Mouse (Mus musculus): ENCODE results near the gene Camk1d. TPM values are rescaled to one million over a fixed set of nuclear protein-coding genes. Genes with fewer than 3 reads are reported as not detected.
A peak's percentile ranks its signal among the peaks of the same experiment; 100 is the strongest.
"Not testable (repeated sequence)": the region's sequence is repeated elsewhere in the genome, so short reads cannot be mapped to it uniquely, and the experiment has no call there.

Camk1d gene
- polyA plus RNA-seq, 3 experiments from 2014 or later, result 8.0 to 13.0 (median 9.3) TPM

- no peak for ATAC-seq
Measured at GRCm38 (mm10) chr2:5561446-5561845, 152.9 kb downstream of the Camk1d start.

DNA sequence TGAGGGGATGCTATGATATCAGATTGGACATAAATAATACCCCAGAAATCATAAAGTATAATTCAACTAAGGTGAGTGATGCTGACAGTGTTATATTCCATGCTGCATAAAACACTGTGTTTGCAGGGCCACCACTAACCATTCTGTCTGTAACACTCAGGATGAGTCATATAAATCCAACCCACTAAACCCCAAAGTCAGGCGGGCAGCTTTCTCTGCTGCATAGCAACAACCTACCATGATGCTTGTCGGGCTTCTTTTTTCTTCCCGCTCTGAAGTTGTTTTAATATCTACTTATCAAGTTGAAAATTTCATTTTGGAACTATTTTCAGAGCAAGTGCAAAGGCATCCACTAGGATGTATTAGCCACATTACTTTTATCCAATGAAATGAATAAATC is 161.1 kb downstream of the Camk1d start:
- no peak for ATAC-seq

DNA sequence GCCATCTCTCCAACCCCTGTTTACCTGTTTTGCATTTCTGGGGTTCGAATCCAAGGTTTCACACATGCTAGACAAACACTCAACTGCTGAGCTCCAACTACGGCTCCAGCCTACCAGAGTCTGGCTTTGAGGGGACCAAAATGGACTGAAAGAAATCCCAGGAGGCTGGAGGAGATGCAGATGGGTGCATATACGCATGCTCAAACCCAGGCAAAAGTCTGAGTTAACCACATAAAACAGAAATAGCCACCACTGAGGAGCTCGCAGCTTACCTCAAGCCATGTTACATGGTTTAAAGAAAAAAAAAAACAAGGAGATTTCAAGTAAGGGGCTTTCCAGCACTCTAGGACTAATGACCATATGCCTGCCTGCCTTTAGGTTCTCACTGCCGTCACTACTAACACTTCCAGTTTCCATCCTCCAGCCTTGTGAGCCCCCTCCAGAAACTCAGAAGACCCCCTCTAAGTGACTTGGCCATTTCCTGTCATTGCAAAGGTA is 162.5 kb downstream of the Camk1d start:
- no peak for ATAC-seq

- no peak for ATAC-seq
Measured at GRCm38 (mm10) chr2:5549334-5549733, 165.0 kb downstream of the Camk1d start.

GRCm38 (mm10) chr2:5548872-5549271 is 165.4 kb downstream of the Camk1d start:
- no peak for ATAC-seq

DNA sequence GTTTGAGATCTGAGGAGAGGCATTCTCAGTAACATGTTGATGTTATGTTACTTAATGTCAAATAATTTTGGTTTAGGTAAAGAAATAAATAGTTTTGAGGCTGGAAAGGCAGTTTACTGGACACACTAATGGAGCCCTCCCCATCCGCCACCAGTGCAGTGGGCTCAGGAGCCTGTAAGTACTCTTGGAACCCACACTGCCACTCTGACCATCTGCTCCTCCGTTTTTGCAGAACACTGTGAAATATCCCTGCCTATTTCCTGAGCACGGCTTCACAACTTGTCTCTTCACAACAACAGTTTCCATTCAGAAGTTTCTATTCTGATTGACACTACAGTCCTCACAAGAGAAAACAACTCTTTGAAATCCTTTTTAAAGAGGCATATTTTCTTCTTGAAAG is 173.4 kb downstream of the Camk1d start:
- no peak for ATAC-seq

GRCm38 (mm10) chr2:5539894-5540293 is 174.4 kb downstream of the Camk1d start:
- not testable (repeated sequence) for ATAC-seq

DNA sequence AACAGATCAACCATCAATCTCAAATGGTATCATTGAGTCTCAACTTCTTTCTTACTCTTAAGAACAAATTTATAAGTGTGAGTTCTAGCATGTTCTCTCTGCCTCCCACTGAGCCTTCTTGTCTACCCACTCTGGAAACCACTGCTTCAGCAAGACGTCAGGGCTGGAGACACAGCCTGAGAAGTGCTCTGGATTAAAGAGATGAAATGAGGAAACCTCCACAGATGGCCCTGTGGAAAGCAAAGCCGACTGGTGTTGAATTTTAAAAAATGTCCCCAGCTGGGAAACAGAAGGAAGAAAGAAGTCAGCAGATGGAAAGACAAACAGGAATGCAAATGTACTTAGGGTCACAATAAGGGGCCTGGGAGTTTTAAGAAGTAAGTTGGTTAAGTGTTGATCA is 180.4 kb downstream of the Camk1d start:
- no peak for ATAC-seq

DNA sequence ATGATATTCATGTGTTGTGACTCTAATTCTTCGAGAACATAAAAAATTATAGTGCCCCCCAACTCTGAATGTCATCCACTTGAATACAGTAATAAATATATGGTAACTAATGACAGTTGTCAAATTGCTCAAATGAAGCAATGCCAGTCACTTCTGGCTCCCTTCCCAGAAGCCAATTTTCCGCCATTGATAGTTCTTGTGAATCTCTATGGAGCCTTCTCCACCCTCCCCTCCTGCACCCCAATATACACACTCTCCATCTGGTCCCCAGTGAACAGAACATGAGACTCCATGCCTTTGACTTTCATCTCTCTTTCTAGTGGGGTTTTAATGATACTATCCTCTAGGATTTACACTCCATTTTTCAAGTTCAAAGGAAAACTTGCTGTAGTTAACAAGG is 184.3 kb downstream of the Camk1d start:
- no peak for ATAC-seq

- ATAC-seq, result no peak
Measured at GRCm38 (mm10) chr2:5519221-5519669, 195.1 kb downstream of the Camk1d start.

DNA sequence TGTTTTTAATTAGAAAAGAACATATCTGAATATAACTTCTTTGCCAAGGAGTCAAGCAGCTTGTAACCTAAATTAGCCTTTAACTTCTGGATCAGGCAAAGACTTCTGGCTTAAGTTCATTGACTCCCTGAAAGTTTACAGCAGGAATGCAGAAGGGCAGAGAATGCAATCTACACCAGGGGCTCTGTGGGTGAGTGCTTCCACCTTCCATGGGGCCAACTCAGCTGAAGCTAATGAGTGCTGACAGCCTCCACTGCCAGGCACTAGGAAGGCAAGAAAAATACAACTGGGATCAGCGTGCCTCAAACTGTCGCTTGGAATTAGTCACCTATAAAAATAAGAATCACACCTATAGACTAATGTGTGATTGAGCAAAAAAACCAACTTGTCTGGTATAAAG is 199.2 kb downstream of the Camk1d start:
- ATAC-seq, result no peak

DNA sequence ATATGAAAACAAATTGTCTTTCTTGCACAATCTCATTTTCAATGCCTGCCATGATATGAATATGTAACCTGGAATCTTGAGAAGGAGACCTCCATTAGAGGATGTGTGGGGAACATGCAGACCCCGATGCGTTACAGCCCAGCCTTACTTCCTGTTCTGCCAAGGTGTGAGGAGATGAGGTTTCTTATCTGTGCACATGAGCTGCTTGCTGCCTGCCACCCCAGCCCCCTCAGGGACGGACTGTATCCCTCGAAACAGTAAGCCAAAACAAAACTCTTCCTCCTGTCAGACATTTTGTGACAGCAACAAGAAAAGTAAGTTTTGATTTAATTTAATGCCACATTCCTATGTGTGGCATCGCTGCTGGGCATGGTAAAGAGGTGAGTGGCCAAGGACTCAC is 200.2 kb downstream of the Camk1d start:
- no peak for ATAC-seq

- no peak for ATAC-seq
Measured at GRCm38 (mm10) chr2:5513621-5514020, 200.7 kb downstream of the Camk1d start.

DNA sequence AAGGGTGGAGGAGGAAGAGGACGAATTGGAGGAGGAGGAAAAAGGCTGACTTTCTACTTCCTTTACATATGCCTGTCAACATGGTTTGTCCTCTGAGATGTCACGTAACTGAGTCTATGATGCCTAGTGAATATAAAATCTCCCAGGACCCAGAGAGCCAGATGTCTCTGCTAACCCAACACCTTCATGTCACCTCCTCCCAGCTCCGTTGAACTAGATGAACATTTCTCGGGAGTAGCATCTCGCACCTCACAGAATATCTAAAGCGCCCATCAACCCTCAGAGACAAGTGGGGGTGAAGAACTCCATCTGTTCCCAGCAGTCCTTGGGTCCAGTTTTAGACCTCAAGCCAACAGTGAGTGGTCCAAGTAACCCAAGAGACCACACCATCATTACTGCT is 204.3 kb downstream of the Camk1d start:
- ATAC-seq, result no peak

- no peak for ATAC-seq
Measured at GRCm38 (mm10) chr2:5499620-5500019, 214.7 kb downstream of the Camk1d start.

DNA sequence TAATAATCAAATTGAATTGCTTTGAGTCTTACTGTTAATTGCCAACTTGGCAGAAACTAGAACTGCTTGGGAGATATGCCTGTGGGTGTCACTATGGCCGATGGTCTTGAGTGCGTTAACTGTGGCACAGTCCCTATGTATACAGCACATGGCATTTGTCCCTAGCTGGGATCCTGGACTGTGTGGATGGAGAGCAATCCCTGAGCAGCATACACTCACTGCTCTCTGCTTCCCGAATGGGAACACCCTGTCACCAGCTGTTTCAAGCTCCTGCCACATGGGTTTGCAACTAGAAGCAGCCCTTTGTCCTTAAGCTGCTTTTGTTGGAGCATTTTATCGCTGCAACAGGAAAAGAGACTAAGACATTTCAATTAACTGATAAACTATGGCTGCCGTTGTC is 224.4 kb downstream of the Camk1d start:
- no peak for ATAC-seq

- ATAC-seq, result no peak
Measured at GRCm38 (mm10) chr2:5487344-5487743, 227.0 kb downstream of the Camk1d start.

- ATAC-seq, result peak; percentile 73
Measured at GRCm38 (mm10) chr2:5486663-5487062, 227.7 kb downstream of the Camk1d start.

- no peak for ATAC-seq
Measured at GRCm38 (mm10) chr2:5485786-5486185, 228.5 kb downstream of the Camk1d start.

DNA sequence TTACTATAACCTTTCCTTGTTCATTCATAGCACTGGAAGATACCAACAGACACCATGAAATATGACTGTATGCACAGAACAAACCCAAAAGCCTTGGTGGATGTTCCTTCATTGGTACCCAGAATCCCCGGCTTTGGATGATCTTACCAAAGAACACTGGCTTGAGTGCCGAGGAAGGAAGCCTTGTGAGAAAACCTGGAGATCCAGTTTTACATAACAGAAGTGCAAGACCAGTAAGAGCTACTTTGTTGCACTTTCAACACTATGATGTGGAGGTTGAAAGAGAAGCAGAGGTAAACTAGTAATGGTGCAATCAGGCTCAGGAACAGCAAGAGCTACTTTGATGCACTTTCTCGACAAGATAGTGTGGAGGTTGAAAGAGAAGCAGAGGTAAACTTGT is 234.4 kb downstream of the Camk1d start:
- no peak for ATAC-seq

DNA sequence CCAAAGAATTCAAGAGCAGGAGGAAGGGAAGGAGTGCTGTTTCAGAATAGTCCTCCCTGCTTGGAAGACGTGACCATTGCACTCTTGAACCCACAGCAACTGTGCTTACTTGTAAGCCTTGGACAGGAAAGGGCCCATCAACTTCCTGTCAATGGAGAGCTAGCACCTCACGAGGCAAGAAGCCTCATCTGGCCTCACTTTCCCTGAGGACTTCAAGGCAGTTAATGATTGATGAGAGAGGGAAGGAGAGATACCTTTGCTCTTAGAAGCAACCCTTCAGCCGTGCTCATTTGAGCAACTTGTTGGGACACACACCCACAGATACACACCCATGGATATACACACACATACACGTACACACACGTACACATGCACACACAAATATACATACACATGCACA is 235.6 kb downstream of the Camk1d start:
- ATAC-seq, result no peak

DNA sequence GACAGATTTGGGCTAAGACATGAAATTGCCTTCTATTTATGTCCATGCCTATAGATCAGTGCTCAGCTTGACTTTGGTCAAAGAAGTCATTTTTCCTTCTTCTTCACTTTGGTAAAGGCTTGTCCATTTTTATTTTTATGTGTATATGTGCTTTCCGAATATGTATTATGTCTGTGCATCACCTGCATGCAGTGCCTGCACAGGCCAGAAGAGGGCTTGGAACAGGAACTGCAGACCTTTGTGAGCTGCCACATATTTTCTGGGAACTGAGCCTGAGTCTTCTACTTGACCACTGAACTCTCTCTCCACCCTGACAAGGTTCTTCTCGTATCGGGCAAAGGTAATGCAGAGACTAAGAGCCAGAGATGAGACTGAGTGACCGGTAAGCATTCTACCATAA is 236.1 kb downstream of the Camk1d start:
- ATAC-seq, result no peak

DNA sequence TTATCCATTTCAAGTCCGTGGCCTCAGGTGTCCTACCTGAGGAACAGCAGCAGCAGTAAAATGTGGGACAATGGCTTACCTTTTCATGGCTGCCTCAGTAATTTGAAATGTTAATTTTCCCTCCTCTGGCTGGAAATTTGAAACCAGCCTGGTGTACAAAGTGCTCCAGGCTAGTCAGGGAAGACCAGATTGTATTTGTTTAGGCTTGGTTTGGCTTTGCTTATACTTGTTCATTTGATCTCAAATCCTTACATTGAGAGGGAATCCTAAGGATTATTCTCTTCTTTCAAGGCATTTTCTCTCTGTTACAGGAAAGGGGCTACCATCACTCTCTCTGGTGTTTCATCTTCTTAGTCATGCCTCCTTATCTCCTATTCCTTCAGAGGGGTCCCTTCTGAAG is 236.8 kb downstream of the Camk1d start:
- no peak for ATAC-seq

- no peak for ATAC-seq
Measured at GRCm38 (mm10) chr2:5469366-5469941, 244.9 kb downstream of the Camk1d start.

DNA sequence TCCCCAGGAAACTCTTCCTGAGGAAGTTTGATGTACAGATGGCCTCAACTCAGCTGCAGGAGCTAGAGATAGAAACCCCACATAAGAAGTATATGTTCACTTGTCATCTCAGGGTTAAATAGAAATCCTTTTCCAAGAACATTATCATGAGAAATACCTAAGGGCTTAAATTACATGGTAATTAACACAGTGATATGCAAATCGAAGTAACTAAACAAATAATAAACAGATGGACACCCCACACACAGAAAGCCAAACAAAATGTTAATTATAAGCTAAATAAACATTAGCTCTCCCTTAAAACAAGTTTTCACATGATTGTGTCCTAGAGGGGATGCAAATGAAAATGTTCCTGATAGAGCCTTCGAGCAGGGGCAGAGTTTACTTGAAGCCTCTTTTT is 246.8 kb downstream of the Camk1d start:
- no peak for ATAC-seq

Measured in inflammation-experienced regulatory T-cells, adult 6 months (primary cell).